Mouse (Mus musculus): ENCODE measurements around the gene Chaf1a. TPM values are rescaled to one million over a fixed set of nuclear protein-coding genes. Genes with fewer than 3 reads are reported as not detected.
"Not testable (repeated sequence)": the region's sequence is repeated elsewhere in the genome, so short reads cannot be mapped to it uniquely, and the experiment has no call there.

Chaf1a gene
- polyA plus RNA-seq, 1 experiment from 2014 or later: 4.8 TPM

DNA sequence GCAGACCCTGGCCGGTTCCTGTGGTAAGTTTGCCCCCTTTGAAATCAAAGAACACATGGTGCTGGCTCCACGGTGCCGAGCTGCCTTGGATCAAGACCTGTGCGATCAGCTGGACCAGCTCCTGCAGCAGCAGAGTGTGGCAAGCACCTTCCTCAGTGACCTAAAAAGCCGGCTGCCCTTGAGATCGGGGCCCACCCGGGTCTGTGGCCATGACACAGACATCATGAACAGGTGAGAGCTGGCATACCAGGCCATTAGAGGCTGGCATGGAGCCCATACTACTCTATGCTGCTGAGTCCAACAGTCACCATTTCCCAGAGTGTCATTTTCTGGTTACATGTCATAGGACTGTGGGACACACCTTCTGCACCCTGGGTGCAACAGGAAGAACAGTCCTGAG, 21.8 kb downstream of the Chaf1a start:
- 92% methylated on average over 7 of the region's 7 CpGs for WGBS
- H3K27ac ChIP-seq (ENCODE audit: low read depth, low read length): peak overlapping the region; percentile 15; the same call in 1 of the 2 replicates
- no peaks in the 10 kb centered on the region for H3K4me1 ChIP-seq (replicated peaks; ENCODE audit: control insufficient read depth, insufficient read depth, low read length)
- H3K9ac ChIP-seq (ENCODE audit: low read depth, low read length): no peak overlapping the region
- no peak overlapping the region for H3K4me2 ChIP-seq (replicated peaks; ENCODE audit: low read depth)
- H3K27me3 ChIP-seq (replicated peaks; ENCODE audit: control insufficient read depth, insufficient read depth, low read length): no peaks in the 10 kb centered on the region
- ATAC-seq: no peak
- no peaks in the 10 kb centered on the region for H3K9me3 ChIP-seq (ENCODE audit: control insufficient read depth)
- H3K4me3 ChIP-seq (ENCODE audit: low read depth, low read length): no peak overlapping the region
- H3K36me3 ChIP-seq (ENCODE audit: control insufficient read depth, insufficient read depth): peaks cover 88% of the 10 kb centered on the region
- no peak for TF ChIP-seq CTCF (IDR thresholded peaks at IDR 0.05; ENCODE audit: low read depth)

DNA sequence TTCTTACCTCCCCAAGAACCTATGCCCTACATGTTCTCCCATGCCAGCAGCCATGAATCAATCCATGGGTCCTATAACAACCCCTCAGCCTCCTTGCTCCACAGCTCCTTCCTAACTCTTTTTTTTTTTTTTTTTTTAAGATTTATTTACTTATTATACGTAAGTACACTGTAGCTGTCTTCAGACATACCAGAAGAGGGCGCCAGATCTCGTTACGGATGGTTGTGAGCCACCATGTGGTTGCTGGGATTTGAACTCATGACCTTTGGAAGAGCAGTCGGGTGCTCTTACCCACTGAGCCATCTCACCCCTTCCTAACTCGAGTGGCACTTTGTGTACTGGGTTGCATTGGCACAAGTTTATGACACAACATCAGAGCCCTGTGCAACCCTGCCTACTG, 25.5 kb downstream of the Chaf1a start:
- H3K27me3 ChIP-seq (replicated peaks; ENCODE audit: control insufficient read depth, insufficient read depth, low read length); H3K4me1 ChIP-seq (replicated peaks; ENCODE audit: control insufficient read depth, insufficient read depth, low read length); H3K27ac ChIP-seq (ENCODE audit: low read depth, low read length); H3K4me3 ChIP-seq (ENCODE audit: low read depth, low read length); ATAC-seq; H3K9me3 ChIP-seq (ENCODE audit: control insufficient read depth); H3K4me2 ChIP-seq (replicated peaks; ENCODE audit: low read depth); H3K9ac ChIP-seq (ENCODE audit: low read depth, low read length): not testable (repeated sequence)
- peaks cover 93% of the 10 kb centered on the region for H3K36me3 ChIP-seq (ENCODE audit: control insufficient read depth, insufficient read depth)
- 82% methylated on average over 6 of the region's 6 CpGs for WGBS
- TF ChIP-seq CTCF (IDR thresholded peaks at IDR 0.05; ENCODE audit: low read depth): peak; percentile 32; the same call in 1 of the 2 replicates

DNA sequence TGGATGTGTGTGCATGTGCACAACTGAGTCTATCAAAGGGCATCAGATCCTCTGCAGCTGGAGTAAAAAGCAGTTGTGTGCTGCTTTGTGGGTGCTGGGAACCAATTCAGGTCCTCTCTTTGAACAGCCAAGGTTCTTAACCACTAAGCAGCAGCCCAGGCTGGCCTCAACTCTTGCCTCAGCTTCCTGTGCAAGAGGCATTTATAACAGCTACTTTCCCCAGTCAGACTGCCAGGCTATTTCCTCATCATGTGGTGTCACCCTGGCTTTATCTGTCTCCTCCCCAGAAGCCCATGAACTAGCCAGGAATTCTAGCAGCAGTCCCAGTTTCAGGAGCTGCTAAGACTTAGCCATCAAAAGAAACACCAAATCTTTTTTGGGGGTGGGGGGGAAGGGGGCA, 26.2 kb downstream of the Chaf1a start:
- Histone ChIP-seq H3K27ac (ENCODE audit: low read depth, low read length) (no peak overlapping the region), H3K4me2 (replicated peaks; ENCODE audit: low read depth) (no peak overlapping the region), H3K9me3 (ENCODE audit: control insufficient read depth) (no peaks in the 10 kb centered on the region), H3K4me3 (ENCODE audit: low read depth, low read length) (no peak overlapping the region), H3K36me3 (ENCODE audit: control insufficient read depth, insufficient read depth) (peaks cover 92% of the 10 kb centered on the region), H3K27me3 (replicated peaks; ENCODE audit: control insufficient read depth, insufficient read depth, low read length) (no peaks in the 10 kb centered on the region), H3K4me1 (replicated peaks; ENCODE audit: control insufficient read depth, insufficient read depth, low read length) (no peaks in the 10 kb centered on the region), H3K9ac (ENCODE audit: low read depth, low read length) (no peak overlapping the region)
- no peak for ATAC-seq
- no peak for TF ChIP-seq CTCF (IDR thresholded peaks at IDR 0.05; ENCODE audit: low read depth)

DNA sequence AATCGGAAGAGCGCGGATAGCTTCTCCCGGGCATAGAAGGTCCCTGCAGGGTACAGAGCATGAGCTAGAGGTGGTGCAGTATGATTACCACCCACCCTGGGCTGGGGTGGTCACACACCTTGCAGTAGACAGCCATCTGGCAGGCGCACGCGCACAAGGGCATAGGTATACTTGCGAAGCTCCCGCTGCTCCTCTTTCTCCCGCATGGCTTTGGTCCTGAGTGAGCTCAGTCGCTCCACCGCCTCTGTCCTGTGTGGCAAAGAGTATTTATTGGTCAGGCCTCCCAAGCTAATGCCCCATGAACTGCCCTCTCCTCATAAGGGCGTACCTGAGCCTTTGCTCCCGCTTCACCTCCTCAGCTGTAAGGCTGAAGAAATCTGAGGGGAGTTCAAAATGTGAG, 28.8 kb downstream of the Chaf1a start:
- 0 out of 2 replicates have a peak, but pooled peaks cover 3% of the 10 kb centered on the region for H3K4me1 ChIP-seq (replicated peaks; ENCODE audit: control insufficient read depth, insufficient read depth, low read length)
- H3K36me3 ChIP-seq (ENCODE audit: control insufficient read depth, insufficient read depth): peaks cover 82% of the 10 kb centered on the region
- no peaks in the 10 kb centered on the region for H3K27me3 ChIP-seq (replicated peaks; ENCODE audit: control insufficient read depth, insufficient read depth, low read length)
- H3K27ac ChIP-seq (ENCODE audit: low read depth, low read length): no peak overlapping the region
- ATAC-seq: no peak
- H3K9ac ChIP-seq (ENCODE audit: low read depth, low read length): no peak overlapping the region
- WGBS: 95% methylated on average over 14 of the region's 14 CpGs
- no peak overlapping the region for H3K4me2 ChIP-seq (replicated peaks; ENCODE audit: low read depth)
- no peaks in the 10 kb centered on the region for H3K9me3 ChIP-seq (ENCODE audit: control insufficient read depth)
- H3K4me3 ChIP-seq (ENCODE audit: low read depth, low read length): no peak overlapping the region
- no peak for TF ChIP-seq CTCF (IDR thresholded peaks at IDR 0.05; ENCODE audit: low read depth)

DNA sequence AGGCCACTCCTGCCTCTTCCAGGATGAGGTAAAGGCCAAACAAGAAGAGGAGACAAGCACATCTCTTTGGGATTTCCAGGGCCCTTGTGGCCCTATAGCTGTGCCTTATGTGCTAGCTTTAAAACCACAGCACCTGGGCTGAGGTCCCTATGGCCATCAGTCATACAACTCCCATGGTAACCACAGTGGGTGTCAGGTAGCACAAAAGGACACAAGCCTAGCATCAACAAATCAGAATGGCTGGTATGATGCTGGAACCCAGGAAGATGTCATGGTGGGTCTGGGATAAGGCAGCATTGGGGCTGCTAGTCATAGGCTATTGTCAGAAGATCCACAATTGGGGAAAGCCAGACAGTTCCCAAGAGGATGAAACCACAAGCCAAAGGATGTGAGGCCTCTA, 30.9 kb downstream of the Chaf1a start:
- TF ChIP-seq CTCF (IDR thresholded peaks at IDR 0.05; ENCODE audit: low read depth): no peak
- no peak overlapping the region for H3K4me2 ChIP-seq (replicated peaks; ENCODE audit: low read depth)
- H3K9me3 ChIP-seq (ENCODE audit: control insufficient read depth): no peaks in the 10 kb centered on the region
- peaks cover 64% of the 10 kb centered on the region for H3K36me3 ChIP-seq (ENCODE audit: control insufficient read depth, insufficient read depth)
- no peak overlapping the region for H3K4me3 ChIP-seq (ENCODE audit: low read depth, low read length)
- H3K9ac ChIP-seq (ENCODE audit: low read depth, low read length): no peak overlapping the region
- H3K4me1 ChIP-seq (replicated peaks; ENCODE audit: control insufficient read depth, insufficient read depth, low read length): 0 out of 2 replicates have a peak, but pooled peaks cover 3% of the 10 kb centered on the region
- no peak overlapping the region for H3K27ac ChIP-seq (ENCODE audit: low read depth, low read length)
- H3K27me3 ChIP-seq (replicated peaks; ENCODE audit: control insufficient read depth, insufficient read depth, low read length): no peaks in the 10 kb centered on the region
- ATAC-seq: no peak

DNA sequence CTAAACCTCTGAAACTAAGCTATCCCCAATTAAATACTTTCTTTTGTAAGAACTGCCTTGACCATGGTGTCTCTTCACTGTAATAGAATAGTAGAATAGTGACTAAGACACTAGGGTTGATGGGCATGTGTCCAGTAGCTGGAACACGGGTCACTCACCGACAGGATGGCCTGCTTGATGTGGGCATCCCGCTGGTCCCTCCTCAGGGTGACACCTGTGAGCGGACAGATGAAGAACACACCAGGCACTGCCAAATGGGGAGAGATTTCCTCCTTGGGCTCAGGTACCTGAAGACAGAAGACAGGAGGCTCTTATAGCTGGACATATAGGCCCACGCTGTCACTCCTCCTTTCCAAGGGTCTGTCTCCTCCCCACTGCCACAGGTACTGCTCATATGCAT, 32.0 kb downstream of the Chaf1a start:
- ATAC-seq: no peak
- no peaks in the 10 kb centered on the region for H3K27me3 ChIP-seq (replicated peaks; ENCODE audit: control insufficient read depth, insufficient read depth, low read length)
- peaks cover 56% of the 10 kb centered on the region for H3K36me3 ChIP-seq (ENCODE audit: control insufficient read depth, insufficient read depth)
- no peaks in the 10 kb centered on the region for H3K9me3 ChIP-seq (ENCODE audit: control insufficient read depth)
- no peak overlapping the region for H3K27ac ChIP-seq (ENCODE audit: low read depth, low read length)
- no peak for TF ChIP-seq CTCF (IDR thresholded peaks at IDR 0.05; ENCODE audit: low read depth)
- H3K4me3 ChIP-seq (ENCODE audit: low read depth, low read length): no peak overlapping the region
- H3K9ac ChIP-seq (ENCODE audit: low read depth, low read length): no peak overlapping the region
- H3K4me2 ChIP-seq (replicated peaks; ENCODE audit: low read depth): no peak overlapping the region
- H3K4me1 ChIP-seq (replicated peaks; ENCODE audit: control insufficient read depth, insufficient read depth, low read length): 0 out of 2 replicates have a peak, but pooled peaks cover 3% of the 10 kb centered on the region
- 92% methylated on average over 5 of the region's 5 CpGs for WGBS
